Mouse (Mus musculus) adrenal gland, postnatal 25 days (tissue): Measurements from ENCODE around the gene Hmgb4. TPM values are rescaled to one million over a fixed set of nuclear protein-coding genes. Genes with fewer than 3 reads are reported as not detected.
A peak's percentile ranks its signal among the peaks of the same experiment; 100 is the strongest.

ENCODE experiments used
- DNase-seq: peaks from one replicate; pipeline ENCODE4 v3.0.0; 2021; ENCODE audit warnings: mixed read lengths
- long read RNA-seq: library from polyadenylated mRNA; stranded (forward); transcript quantifications from one replicate; pipeline ENCODE4 v2.0.0, GENCODE M21; 2021
- total RNA-seq: library from RNA; stranded (reverse); gene quantifications from 2 replicates; pipeline ENCODE4 v1.2.3, GENCODE M21; 2021

The Hmgb4 gene
- total RNA-seq = not detected in 2 replicates
- long read RNA-seq = 0 reads

- no peak for DNase-seq
Measured at GRCm38 (mm10) chr4:128260907-128261560, at the start of gene Hmgb4. Hmgb4 (minus strand) TSS chr4:128260957.

- DNase-seq = no peak
Measured at GRCm38 (mm10) chr4:128306011-128306410, 45.3 kb upstream of the Hmgb4 start.

DNA sequence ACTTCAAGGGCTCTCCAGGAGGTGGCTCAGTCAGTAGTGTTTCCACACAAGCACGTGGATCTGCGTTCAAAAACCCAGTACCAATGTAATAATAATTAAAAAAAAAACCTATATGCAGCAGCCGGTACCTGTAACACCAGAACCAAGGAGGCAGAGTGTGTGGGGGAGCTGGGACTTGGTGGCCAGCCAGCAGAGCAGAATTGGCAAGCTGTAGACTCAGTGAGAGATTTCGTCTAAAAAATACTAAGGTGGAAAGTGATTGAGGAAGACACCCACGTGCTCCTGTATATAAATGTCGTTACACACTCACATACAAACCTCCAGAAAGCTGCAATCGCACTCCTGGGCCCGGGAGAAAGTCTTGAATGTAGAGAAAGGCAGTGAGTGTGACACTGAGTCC lies 43.3 kb upstream of the Hmgb4 start:
- no peak for DNase-seq

DNA sequence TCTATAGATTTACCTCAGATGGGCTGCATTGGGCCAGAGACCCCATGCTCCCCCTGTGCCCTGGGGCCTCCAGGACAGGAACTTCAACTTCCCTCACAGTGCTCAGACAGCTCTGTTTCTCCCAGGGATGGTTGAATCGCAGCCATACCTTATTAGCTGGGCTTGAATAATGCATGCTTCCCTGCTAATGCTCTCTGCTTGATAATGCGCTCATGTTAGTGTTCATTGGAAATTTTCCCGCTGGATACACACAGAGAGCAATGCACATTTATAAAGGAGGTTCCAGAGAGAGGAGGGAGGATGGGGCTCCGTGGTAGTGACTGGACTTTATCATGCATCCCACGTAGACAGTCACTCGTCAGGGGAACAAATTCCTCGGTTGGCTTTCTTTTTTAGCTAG lies 27.3 kb upstream of the Hmgb4 start:
- no peak for DNase-seq

DNA sequence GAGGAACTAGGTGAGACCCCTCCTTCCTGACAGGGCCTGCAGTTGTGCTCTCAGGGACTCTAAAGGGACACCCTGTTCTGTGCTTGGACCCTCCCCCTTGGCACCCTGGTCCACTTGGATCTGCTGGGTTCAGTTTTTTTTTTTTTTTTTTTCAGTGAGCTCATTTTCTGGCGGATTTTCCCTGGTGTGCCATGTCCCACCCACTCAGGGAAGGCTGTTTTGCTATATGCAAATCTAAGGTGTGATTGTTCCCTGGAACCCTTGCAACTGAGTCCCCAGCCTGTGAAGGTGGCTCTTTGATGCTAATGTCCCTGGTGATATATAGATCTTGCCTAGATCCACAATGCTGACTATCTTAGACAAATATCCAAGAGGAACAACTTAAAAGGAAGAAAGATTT lies 24.3 kb upstream of the Hmgb4 start:
- no peak for DNase-seq

DNA sequence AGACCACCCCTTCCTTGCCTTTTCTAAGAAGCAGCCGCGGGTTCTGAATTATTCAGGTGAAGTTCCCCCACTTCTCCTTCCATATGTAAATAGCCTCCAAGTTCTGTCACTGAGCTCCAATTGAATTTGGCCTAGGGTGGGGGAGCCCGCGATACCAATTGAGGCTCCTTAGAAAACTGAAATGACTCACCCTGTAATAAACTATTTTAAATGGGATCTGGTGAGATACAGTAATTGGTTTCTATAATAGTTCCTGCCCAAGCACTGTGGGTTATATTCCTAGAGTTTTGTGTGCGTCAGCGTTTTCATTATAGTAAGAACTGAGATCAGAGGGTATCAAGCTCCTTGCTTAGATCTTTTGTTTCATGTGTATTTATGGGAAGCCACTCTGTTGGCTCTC lies 14.8 kb upstream of the Hmgb4 start:
- no peak for DNase-seq

DNA sequence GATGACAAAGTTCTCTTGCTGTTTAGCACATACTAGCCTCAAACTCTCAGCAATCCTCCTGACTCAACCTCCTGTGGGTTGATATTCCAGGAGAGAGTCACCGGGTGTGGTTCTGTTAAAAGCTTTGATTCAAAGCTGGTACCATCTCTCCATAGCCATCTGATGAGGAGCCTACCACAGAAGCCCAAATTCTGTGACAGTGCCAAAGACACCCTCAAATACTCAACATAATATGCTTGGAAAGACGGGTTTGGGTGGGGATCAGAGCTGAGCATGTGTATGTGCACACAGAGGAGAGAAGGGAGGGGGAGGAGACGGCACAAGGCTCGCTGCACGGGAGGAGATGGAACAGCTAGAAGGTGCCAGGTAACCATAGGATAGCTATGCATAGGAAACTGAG lies 14.4 kb upstream of the Hmgb4 start:
- DNase-seq = no peak

DNA sequence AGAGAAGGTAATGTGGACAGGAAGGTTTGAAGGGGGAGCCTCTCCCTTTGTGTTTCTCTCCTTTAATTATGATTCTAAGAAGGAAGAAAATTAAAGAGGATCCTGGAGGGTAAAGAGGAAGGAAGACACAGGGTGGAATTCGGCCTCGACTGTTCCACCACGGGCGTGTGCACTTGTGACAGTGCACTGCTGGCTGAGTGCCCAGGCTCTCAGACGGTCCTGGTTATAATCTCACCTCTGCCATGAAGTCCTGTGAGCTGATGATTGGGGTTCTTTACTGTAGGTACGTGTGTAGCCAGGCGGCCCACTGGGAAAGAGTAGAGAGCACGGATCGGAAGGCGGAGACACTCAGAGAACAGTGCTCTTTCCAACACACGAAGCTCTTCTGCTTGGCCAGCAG lies 12.4 kb upstream of the Hmgb4 start:
- no peak for DNase-seq

GRCm38 (mm10) chr4:128272501-128272900 lies 11.7 kb upstream of the Hmgb4 start:
- no peak for DNase-seq

- no peak for DNase-seq
Measured at GRCm38 (mm10) chr4:128270931-128271330, 10.2 kb upstream of the Hmgb4 start.

DNA sequence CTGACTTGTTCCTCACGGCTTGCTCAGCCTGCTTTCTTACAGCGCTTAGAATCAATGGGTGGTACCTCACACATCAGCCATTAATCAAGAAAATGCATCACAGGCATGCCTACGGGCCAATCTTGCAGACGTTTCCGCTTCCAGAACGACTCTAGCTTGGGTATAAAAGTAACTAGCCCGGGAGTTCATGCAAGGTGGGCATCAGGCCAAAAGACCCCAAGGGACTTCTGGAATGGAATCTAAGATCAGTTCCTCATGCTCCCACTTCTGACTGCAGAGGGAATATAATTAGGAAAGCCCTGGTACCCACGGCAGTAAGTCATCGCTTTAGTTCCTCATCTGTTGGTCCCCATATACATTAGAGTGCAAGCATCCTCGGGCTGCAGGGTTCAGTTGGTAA lies 9.4 kb upstream of the Hmgb4 start:
- no peak for DNase-seq

- no peak for DNase-seq
Measured at GRCm38 (mm10) chr4:128269261-128269875, 8.6 kb upstream of the Hmgb4 start.

DNA sequence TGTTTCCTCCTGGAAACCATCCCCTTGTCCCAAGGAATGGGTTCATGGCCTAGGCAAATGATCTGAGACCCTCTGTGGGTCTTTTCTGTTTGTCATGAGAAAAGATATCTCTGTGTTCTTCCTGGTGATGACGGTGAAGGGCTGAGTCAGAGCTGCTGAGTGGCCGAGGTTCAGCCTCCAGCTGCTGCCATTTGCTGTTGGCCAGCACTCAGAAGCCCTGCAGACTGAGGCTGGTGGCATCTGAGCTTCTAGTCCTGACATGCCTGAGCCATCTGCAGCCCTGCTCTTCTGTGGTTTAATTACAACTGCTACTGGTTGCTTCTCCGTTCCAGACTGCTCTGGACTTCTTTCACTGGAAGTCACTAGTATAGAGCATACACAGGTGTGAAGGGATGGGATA lies 4.6 kb upstream of the Hmgb4 start:
- no peak for DNase-seq

GRCm38 (mm10) chr4:128264491-128264890 lies 3.7 kb upstream of the Hmgb4 start:
- no peak for DNase-seq

GRCm38 (mm10) chr4:128259211-128259610 lies 1.5 kb downstream of the Hmgb4 start:
- DNase-seq = no peak

GRCm38 (mm10) chr4:128248676-128249075 lies 12.1 kb downstream of the Hmgb4 start:
- peak; percentile 27 for DNase-seq

DNA sequence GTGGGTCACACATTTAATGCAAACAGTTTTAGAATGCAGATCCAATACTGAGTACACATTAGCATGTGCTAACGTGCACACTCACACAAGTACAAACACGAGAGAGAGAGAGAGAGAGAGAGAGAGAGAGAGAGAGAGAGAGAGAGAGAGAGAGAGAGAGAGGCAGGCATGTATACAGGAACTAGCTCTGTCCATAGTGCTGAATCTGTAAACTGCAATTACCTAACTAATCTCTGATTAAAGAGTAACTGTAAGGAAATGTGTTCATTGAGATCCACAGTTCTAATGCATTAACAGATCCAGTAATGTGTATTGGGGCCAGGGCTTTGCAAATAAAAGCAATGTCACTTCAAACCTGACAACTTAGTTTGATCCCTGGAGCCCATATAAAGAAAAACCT lies 15.6 kb downstream of the Hmgb4 start:
- no peak for DNase-seq

GRCm38 (mm10) chr4:128241854-128242356 lies 18.9 kb downstream of the Hmgb4 start:
- no peak for DNase-seq

DNA sequence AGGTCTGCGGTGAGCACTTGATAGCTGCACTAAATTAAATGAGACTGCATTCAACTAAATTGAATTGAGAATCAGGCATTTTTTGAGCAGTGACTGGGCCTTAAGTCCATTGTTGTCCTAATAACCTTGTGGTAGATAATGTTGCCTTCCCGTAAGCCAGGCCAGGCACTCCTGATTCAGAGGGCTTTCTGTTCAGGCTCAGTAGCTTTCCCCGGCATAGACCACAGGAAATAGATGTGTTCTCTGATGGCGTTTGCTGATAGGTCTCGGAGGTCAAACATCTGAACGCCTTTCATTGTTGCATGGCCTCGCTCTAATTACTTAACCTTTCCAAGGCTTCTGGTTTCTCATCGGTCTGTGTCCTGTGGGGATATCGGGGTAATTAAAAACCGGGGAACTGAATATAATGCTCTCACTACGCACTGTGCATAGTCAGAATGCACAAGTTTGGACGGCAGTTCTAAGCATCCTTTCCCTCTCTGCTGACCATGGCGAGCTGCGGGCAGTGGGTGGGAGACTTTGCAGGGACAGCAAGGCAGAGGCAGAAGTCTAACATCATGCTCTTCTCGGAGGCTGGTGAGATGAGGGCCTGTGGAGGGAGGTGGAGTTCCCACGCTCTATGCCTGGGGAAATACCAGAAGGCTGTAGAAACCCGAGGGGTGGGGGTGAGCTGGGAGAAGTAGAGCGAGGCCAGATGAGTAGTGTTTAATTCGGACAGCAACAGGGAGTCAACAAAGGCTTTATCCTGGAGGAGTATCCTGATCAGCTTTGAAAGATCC lies 19.5 kb downstream of the Hmgb4 start:
- DNase-seq = no peak

DNA sequence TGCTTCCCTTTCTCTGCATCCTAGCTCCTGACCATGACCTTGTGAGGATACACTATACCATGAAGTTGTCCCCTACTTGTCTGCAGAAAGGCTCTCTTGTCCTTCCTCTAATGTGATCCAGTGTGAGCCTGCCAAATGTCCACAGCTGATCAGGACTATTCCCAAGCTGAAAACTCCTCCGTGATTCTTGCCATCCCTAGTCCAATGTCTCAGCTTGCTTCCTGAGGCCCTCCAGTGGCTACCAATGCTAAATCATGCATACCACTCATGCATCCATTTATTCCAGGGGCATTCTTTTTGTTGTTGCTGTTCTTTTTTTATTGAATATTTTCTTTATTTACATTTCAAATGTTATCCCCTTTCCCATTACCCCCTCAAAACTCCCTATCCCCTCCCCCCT lies 21.6 kb downstream of the Hmgb4 start:
- DNase-seq = no peak

GRCm38 (mm10) chr4:128233458-128233857 lies 27.3 kb downstream of the Hmgb4 start:
- DNase-seq = no peak

- DNase-seq = no peak
Measured at GRCm38 (mm10) chr4:128227377-128228316, 33.1 kb downstream of the Hmgb4 start.
